Mouse (Mus musculus): ENCODE results near the gene Best2.

Gene Best2

DNA sequence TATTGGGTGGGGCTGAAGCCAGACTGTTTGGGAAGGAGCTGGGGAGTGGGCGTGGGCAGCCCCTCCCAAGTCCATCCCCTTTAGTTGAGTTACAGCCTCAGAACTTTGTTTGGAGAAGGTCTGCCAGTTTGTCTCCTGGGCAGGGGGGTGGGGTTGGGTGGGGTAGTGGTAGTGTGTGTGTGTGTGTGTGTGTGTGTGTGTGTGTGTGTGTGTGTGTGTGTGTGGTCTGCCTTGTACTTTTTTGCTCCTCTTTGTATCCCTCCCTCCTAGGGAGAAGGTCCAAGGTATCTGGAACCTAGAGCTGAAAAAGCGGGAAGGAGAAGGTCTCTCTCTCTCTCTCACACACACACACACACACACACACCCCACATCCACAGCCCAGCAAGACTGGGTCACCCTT is at the start of gene Best2:
Gene Best2 (minus strand): TSS at position 101 of the 400 bp plus-strand sequence.
- DNase-seq = no peak

DNA sequence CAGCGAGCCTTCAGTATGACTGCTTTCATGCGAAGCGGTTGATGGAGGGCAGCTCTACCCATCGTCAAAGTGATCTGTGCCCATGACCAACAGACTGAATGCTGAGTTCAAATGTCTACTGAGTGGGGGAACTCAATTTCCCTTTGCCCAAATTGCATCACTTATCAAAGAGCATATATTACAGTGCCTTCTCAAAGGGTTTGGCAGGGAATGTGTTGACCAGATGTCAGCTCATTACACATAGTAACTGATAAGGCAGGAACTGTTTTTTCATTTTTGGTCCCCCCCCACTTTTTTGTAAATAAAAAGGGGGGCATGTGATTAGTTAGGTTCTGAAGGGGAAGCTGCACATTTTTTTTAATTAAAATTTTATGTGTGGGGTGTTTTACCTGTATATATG is 48.3 kb upstream of the Best2 start:
- DNase-seq = no peak

DNA sequence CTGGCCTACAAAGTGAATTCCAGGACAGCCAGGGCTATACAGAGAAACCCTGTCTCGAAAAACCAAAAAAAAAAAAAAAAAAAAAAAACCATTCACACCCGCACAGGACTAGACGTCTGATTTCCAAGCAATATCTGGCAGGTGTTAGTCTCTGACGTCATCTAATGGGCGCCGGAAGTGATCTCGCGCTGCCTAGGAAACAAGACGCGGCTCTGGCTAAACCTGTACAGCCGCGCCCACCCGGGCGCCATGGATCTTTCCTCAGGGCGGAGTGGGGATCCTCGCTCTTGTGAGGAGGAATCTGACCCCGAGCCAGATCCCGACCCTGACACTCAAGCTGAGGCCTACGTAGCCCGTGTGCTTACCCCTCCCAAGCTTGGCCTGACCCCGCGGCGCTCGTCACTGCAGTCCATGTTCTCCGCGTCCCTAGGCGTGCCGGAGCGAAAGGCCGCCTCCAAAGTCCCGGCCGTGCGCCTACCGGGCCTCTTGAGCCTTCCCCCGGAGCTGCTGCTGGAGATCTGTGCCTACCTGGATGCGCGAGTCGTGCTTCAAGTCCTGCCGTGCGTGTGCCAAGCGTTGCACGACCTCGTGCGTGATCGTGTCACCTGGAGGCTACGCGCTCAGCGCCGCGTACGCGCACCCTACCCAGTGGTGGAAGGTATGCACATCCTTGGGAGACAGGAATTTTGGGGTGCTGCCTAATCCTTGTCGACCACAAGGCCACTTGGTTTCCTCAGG is 45.7 kb upstream of the Best2 start, which contains the start of gene Fbxw9:
Gene Fbxw9 (plus strand): TSS at position 177 of the 738 bp plus-strand sequence.
- DNase-seq = peak; percentile 91

DNA sequence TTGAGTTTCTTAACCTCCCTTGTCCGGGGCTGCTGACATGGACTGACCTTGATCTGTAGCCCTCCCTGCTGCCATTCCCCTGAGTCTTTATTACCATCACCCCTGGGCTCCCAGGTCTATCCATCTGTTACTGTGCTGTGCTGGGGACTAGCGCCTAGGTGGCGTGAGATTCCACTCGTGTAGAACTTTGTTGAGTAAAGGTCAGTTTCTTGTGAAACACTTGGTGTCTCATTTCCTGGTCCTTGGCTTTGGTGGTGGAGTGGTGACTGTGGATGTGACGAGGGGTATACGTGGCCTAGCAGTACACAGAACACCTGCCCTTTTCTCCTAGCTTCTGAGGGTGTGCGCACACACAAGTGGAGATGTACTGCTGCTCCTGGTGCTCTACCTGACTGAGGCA is 43.0 kb upstream of the Best2 start:
- no peak for DNase-seq

DNA sequence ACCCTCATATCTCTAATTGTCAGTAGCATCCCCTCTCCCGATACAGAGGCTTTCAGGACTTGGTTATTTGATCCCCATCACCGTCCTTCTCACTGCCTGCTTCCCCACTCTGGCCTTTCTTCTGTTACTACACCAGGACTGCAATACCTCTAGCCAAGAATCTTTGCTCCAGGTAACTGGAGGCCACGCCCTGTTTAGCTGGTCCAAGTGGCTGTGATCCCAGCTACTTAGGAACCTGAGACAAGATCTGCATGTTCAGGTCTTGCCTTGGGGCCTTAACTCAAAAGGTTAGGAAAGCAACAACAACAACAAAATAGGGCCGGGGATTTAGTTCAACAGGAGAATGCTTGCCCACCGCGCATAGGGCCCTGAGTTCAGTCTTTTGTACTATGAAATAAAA is 29.3 kb upstream of the Best2 start:
- DNase-seq = no peak

DNA sequence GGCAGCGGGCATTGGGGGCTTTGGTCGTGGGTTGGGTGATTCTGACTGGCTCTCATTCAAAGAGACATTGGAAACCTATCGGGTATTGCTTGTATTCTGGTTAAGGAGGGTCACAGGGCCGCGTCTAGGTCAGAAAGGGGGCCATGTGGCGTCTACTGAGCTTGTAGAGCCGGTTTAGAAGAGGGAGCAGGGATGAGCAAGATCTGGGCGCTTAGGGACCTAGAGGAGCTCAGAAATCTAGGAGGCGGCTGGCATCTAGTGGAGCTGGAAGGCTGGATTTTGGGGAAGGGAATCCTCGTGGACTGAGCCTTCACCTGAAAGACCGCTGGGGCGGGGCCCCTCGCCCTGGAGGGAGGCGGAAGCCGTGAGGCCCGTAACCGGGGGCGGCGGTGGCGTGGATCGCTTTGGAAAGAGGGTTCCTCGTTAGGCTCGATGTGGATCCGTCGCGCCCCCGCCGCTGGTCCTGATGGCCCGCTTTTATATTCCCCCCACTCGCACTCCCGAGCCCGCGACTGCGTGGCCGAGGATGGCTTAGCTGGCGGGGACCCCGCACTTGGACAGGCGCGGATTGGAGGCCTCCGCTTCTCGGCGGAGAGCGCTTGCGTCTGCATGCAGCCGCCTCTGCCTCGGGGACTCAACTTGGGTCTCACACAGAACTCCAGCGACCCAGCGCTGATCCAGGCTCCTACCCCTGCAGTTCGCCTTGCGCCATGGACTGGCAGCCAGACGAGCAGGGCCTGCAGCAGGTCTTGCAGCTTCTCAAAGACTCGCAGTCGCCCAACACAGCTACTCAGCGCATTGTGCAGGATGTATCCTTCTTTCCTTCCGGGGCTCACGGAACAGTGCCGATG is 23.6 kb upstream of the Best2 start:
- DNase-seq = peak; percentile 68

DNA sequence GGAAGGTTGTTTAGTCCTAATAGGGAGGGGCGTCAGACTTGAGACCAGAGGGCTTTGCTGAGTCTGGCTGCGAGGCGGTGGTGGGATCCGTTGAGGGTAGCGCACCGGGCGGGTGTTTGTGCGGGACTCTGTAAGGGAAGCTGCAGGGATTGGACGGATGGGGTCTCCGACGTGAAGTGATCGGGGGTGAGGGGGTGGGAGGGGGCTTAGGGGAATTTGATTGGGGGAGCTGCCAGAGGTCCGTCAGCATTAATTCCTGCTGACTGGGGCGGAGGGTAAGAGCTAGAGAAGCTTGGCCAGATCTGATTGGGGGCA is 23.0 kb upstream of the Best2 start:
- no peak for DNase-seq

DNA sequence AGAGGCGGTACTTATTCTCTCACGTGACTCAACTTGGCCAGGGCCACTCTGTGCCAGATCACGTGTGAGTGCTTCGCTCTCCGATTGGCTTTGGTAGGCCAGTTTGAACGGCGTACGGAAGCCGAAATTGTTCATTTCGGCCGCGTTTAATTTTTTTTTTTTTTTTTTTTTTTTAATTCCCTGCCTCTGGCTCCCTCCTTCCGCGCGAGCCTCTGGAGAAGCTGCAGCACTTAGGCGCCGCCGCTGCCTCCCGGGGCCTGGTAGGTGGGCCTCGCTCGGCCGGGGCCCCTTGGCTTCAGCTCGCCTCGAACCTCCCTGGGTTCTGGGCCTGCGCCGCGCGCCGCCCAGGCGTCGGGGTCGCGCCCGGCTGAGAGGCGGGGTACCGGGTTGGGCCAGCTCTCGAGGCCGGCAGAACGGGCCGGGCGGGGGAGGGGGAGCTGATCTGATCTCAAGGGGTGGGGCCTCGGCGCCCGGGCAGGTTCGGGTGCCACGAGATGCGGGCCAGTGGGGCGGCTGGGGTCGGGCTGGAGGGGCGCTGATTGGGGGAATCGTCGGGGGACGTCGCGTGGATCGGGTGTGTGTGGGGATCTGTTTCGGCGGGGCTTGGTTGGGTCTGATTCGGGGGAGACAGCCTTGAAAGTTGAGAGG is 22.5 kb upstream of the Best2 start, which contains the start of gene Tnpo2:
Gene Tnpo2 (plus strand): TSS at position 198 of the 648 bp plus-strand sequence.
- DNase-seq = peak; percentile 95

DNA sequence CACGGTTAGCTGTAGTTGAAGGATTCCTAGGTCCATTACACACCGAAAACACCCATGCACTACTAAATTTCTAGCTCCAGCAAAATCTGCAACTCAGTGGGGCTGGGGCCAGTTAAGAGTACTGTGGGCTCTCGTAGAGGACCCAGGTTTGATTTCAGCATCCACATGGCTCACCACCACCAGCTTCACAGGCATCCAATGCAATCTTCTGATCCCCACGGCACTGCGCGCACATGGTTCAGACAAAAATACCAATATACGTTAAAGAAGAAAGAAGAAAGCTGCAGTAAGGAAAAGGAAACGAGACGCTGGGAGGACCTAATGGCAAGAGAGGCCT is 22.0 kb upstream of the Best2 start:
- no peak for DNase-seq

DNA sequence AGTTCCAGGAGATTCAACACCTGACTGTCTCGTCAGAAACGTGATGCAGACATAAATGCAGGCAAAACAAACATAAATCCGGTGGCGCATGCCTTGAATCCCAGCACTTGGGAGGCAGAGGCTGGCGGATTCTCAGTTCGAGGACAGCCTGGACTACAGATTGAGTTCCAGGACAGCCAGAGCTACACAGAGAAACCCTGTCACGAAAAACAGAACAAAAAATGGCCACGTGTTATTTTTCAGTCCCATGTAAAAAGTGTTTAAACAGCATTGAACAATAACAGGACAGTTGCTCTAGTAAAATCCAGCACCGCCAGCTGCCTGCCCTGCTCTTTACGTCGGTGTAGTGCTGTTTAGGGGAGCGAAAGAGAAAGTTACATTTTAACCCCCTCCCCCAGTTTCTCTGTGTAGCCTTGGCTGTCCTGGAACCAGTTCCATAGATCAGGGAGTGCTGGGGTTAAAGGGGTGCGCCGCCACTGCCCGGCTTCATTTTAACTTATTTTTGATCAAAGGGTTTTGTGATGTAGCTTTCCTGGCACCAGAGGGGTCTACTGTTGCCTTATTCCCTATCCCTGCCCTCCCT is 21.5 kb upstream of the Best2 start:
- peak; percentile 59 for DNase-seq

DNA sequence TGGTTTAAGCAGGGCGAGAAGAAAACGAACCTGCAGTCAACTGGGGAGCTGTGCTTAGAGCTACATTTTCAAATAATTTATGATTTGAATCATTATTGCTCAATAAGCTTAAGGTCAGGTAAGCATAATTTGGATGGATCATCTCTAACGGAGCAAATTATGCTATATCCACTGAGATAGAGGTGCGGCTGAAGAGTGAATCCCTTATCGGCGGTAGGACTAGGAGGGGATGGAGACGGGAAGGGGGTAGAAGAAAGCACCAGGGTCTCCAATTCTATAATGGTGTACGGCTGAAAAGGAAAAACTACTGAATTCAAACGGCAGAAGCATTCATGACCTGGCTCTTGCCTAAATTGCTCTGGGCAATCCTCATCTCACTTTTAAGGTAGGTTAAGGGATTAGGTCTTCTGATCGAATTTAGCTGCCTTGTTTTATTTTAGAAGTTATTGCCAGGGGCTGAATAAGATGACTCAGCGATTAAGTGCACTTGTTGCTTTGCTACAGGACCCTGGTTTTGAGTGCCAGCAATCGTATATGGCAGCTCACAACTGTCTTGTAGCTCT is 20.9 kb upstream of the Best2 start:
- DNase-seq = peak; percentile 56

DNA sequence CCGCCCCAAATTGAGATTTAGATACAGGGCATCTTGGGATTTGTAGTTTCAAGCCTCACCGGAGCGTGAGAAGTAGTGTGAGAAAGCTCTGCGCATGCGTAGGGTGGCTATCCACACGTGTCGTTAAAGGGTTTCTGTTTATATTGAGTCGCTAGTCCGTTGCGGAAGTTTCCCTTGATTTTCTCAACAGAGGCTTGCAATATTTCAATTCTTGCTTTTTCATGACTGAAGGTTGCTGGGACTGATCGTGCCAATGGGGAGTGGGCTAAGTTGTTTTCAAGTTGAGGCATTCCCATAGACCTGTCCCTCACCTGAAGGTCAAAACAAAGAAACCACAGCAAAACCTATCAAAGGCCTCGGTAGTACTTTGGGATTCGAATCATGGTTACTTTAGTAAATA is 20.4 kb upstream of the Best2 start:
- peak; percentile 77 for DNase-seq

DNA sequence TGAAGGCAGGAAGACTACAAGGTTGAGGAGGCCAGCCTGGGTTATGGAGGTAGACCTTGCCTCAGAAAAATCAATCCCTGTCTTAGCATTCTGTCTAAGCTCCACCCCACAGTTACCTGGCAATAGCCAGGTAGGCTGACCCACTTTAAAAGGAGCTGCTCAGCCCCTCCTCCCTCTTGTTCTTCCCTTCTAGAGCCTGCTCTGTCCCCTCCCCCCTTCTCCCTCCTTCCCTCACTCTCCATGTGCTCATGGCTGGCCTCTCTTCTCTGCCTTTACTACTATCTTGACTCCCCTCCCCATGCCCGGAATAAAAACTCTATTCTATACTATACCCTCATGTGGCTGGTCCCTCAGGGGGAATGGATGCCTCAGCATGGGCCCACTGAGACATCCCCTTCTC is 19.5 kb upstream of the Best2 start:
- peak; percentile 48 for DNase-seq

DNA sequence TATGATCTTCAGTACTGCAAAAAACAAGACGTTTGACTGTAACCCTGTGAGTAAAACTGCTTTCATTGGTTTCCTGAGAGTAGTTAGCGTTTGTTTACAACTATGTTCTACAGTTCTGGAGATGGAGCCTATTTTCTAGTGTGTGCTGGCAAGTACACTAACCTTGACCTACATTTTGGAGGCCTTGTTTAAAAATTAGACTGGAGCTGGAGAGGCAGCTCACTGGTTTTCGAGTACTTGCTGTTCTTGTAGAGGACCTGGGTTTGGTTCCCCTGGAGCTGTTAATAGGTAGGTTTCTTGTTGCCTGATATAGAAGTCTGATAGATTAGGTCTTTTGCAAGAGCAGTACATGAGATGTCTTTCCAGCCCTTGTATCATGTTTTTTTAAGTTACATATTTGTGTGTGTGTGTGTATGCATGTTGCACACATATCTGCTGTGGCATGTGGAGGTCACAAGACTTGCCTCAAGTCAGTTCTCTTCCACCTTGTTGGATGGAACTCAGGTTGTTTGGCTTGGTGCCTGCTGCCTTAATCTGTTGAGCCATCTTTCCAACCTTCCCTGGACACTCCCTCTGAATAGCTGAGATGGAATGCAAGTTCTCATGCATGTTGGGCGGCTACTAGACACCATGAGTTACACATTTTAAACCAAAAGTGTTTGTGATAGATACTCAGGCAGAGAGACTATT is 18.4 kb upstream of the Best2 start:
- no peak for DNase-seq

DNA sequence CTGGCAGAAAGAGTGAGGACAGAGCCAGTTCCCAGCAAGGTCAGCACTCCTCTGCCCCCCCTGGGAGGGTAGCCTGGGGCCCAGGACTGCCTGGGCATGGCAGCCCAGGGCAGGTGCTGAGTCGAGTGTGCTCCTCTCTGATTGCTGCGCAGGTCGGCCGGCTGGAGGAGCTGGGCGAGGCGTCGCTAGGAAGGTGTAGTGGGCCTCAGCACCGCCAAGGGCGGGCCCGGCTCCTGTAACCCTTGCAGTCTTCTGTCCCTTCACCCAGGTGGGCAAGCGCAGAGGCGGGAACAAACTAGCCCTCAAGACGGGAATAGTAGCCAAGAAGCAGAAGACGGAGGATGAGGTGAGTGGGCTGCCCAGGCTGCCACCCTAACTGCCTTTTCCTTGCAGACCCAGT is 14.9 kb upstream of the Best2 start:
- DNase-seq = peak; percentile 49

DNA sequence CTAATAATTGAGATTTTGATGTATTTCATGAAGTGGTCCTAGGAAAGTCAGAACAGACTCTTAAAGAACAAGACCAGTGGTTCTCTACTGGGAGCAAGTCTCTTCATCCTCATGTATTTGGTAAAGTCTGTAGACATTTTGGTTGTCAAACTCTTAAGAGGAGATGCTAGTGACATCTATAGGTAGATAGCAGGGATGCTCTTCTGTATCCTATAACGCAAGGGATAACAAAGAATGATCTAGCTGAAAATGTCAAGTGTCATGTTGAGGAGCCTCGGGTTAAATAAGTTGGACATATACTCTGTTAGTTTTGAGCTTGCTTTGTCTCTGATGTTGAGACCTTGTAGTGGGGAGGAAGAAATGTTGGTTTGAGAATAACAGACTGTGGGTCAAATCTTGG is 13.6 kb upstream of the Best2 start:
- no peak for DNase-seq

DNA sequence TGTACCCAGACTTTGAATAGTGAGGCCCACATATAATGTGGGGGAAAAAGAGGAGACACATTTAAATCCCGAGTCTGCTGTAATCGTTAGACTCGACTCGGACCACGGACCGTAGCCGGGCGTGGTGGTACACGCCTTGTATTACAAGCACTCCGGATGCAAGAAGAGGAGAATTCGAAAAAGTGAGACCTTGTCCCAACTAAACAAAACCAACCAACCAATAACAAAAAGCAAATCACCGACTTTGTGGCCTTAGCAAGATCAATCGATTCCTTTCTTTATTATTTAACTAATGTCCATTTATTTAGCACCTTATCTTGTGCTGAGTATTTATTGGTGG is 13.2 kb upstream of the Best2 start:
- no peak for DNase-seq

DNA sequence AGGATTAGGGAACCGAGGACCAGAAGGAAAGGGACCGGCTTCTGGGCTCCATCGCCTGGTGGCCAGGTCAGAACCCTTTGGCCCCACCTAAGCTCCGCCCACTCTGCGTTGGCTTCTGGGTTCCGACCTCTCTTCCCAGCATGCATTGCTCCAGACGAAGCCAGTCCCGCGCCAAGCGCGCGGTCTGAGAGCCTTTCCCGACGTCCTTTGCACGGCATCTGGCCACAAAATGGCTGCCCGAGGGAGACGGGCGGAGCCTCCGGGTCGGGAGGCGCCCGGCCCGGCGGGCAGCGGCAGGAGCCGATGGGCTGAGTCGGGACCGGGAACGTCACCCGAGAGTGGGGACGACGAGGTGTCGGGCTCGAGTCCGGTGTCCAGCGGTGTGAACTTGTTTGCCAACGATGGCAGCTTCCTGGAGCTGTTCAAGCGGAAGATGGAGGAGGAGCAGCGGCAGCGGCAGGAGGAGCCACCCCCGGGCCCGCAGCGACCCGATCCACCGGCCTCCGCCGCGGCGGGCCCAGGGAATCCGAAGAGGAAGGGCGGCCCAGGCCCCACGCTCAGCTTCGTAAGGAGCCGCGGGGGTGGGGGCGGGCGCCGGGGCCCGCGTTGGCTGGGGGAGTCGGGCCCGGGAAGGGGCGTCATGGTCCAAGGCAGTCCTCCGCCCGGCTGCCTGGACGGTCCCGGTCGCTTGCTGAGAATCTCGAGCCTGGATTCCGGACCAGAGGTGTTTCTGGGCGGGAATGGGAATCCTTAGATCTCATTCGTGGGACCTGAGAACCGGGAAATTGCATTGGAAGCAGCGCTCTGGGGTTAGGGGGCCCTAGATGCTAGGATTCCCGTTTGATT is 12.6 kb upstream of the Best2 start, which contains the start of gene Trir:
Gene Trir (plus strand): TSS at position 154 of the 846 bp plus-strand sequence.
- peak; percentile 98 for DNase-seq

DNA sequence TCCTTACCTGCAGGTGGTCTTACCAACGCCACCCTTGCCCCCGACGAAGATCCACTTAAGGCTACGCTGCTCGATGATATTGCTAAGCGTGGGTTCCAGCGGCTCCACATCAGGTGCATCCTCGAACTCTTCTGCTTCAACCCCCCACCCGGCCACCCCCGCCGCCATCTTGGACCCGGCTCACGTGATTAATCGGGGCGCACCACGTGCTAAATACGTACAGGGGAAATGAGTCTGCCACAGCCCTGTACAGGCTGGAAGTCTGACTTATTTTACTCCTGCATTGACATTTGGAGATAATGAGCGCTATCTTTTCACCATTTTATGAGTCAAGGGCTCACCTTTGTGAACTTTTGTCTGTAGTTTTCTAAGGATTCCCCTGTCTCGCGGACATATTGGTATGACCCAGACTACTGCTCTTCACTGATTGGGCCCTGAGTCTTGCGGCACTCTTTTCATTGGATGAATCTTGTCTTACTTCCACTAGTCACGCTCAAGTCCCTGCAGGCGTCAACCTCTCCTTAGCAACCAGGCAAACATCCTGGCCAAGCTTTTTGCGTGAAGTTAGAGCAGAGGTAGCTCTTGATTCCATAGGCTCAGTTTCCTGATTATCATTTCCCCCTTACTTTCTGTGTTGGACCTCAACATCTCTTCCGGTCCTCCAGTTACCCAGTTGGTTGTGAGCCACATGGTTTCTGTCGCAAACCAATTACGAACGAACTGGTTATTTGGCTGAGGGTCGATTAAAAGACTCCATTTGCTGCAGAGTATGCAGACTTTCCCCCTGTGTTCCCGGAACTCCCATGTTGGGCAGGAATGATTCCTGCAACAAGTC is 11.0 kb upstream of the Best2 start, which contains the start of gene Asna1:
Gene Asna1 (minus strand): TSS at position 184 of the 835 bp plus-strand sequence.
- DNase-seq = peak; percentile 85

DNA sequence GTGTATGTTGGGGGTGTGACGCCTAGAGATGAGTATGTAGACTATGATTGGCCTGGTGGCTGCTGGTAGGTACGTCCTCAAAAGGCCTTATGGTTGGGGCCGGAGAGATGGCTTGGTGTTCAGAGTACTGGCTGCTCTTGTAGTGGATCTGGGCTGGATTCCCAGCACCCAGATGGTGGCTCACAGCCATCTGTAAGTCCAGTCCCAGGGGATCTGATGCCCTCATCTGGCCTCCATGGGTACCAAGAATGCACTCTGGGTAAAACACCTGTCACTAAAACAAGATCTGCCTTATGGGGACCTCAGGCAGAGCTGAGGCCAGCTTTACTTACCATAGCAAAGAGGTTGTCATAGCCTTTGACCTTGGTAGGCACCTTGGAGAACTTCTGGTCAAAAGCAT is 9.5 kb upstream of the Best2 start:
- DNase-seq = peak; percentile 50

Data from cerebellum, adult 9-11 months (tissue).